Mouse (Mus musculus): ENCODE measurements around the gene Hoxd1.

DNA sequence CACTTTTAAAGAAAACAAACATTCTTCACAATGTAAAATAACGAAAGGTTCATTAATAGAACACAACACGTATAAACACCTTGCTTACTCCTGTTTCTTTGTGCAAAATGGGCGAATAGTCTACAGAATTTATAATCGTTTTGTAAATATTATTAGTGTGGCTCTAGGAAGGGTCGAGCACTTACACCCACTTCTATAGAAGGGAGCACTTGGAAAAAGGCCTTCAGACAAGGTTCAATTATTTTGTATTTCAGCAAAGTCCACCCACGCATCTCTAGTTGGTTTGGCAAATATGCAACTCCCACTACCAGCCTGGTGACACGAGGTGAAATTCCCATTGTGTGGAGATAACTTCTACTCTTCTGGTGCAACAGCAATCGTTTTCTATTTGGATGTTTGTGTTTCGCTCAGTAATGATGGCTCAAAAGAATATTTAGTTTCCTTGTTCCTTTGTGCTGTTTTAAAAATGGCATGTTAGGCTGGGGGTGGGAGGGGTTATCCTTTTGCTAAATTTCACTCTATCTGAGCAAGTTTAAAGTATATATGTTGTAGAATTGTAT lies 14.3 kb upstream of the Hoxd1 start:
- TF ChIP-seq CTCF (IDR thresholded peaks at IDR 0.05; ENCODE audit: low read depth) (no peak), EP300 (optimal IDR thresholded peaks at IDR 0.05) (no peak)
